Mouse (Mus musculus) ovary, adult 18-20 months (tissue): ENCODE measurements around the gene Ago1.

Experiments used
- DNase-seq: peaks from one replicate; pipeline ENCODE4 v3.0.0; 2022; ENCODE audit warnings: low spot score, mixed read lengths

The Ago1 gene

DNA sequence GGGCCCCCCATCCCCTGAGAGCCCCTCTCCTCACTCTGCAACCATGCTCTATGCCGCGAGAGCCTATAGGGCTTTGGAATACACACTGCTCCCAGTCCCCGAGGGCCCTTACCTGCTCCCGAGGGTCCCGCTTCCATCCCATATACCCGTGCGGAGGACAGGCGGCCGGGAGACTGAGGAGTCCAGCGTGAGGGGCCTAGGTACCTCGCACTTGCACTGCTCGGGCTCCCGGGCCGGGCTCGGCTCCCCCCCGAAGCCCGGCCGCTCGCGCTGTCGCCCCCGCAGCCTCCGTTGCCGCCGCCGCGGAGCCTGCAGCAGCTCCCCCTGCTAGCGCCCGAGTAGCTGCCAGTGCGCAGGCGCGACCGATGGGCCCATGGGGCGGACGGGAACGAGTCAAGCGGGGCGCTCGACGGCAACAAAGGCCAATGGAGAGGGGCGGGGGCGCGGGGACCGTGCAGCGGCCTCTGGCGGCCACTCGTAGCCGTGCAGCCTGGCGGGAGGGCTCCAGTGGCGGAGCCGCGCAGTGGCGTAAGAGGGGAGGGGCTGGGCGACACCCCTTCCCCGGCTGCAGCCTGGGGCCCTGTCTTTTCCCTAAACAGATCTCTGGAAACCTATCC, at the start of gene Ago1:
Ago1 (minus strand) TSS at position 299 of the 617 bp plus-strand sequence.
- DNase-seq: peak; percentile 93

DNA sequence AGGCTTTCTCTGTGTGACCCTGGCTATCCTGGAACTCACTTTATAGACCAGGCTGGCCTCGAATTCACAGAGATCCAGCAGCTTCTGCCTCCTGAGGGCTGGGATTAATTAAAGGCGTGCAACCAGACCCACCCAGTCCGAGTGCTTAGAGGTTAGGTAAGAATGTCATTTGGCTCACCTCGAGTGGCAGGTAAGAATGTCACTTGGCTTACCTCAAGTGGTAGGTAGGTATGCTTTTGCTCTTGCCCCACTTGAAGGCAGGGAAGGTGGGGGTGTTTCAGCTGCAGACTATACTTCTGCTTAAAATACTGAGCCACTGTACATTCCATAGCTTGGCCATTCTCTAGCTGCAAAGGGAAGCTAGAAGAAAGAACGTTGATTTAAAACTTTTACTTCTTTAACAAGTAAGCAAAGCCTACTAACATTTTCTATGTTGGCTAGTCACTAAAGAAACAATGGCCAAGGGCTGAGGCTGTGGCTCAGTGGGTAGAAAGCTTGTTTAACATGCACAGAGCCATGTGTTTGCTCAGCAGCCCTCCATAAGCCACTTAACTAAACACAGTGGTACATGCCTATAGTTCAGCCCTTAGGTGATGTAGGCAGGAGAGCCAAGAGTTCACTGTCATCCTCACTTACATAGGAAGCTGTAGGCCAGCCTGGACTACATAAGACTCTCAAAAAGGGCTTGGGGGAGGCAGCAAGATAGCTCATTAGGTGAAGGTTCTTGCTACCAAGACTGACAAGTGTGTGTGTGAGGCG, 44.1 kb upstream of the Ago1 start:
- no peak for DNase-seq

DNA sequence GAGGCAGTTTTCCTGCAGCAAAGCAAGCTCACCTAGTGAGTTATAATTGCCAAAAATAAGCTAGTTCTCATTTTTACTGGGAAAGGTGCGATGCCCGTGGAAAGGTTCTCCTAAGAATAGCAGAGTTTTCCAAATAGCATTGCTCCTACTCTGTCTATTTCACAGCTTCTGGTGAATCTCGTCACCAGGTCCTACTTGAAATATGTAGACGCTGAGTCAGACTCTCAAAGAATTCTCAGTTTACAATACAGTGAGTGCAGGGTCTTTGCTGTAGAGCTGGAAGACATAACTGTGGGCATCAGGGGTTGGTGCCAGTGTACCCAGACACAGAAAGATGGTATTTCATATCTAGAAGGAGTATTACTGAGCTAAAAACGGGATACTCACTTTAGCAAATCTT, 42.6 kb upstream of the Ago1 start:
- DNase-seq: no peak

DNA sequence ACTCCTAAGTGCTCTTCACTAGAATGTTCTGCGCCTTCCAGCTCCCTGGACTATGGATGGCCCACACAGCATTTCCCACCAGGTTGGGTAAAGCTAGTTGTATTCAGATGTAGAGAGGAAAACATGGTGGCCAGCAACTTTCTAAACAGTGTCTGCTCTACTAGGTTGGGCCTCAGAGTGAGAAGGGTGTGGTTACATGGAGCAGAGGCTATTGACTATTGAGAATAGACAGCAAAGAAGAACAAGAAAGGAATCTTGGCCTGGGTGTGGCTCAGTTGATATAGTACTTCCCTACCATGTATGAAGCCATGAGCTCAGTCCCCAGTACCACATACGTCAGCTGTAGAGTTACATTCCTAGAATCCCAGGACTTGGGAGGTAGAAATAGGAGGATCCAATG, 40.7 kb upstream of the Ago1 start:
- no peak for DNase-seq

DNA sequence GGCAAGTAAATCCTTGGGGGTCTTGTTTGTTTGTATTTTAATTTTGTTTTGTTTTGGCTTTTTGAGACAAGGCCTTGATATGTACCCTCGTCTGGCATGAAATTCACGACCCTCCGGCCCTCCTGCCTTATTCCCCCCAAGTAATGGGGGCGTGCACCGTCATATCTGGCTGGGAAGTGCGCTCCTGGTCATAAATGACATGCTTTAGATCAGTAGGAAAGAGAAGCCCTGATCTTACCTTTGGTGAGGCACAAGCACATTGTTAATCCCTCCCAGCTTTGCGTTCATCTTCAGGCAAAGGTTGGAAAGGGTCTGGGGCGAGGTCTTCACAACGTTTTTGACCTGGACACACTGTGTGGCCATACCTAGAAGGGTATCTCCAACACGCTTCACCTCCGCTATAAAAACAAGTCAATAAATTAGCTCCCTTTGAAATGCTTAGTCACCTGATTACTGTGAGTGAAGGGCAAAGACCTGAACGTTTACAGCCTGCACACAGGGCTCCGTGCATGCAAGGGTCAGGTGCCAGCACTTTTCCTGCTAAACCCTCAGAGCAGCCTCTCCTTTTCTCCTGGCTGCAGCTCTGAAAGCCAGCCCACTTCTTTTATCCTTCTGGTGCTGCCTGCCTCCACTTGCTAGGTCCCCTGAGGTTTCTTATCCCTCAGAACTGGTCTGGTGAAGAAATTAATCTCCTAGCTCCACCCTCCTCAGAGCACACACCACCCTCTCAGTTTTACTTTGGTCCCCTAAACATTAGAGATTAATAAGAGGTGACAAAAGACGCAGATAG, 39.9 kb upstream of the Ago1 start:
- DNase-seq: no peak

DNA sequence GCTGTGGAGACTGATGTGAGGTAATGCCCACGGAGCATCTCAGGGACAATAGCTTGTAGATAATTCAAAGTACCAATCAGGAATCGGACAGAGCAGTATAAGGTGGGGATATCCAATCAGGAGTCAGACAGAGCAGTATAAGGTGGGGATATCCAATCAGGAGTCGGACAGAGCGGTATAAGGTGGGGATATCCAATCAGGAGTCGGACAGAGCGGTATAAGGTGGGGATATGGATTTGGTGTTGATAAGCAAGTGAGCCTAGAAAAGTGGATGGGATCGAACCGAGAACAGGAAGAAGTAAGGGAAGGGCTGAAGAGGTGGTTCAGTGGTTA, 34.6 kb upstream of the Ago1 start:
- no peak for DNase-seq

DNA sequence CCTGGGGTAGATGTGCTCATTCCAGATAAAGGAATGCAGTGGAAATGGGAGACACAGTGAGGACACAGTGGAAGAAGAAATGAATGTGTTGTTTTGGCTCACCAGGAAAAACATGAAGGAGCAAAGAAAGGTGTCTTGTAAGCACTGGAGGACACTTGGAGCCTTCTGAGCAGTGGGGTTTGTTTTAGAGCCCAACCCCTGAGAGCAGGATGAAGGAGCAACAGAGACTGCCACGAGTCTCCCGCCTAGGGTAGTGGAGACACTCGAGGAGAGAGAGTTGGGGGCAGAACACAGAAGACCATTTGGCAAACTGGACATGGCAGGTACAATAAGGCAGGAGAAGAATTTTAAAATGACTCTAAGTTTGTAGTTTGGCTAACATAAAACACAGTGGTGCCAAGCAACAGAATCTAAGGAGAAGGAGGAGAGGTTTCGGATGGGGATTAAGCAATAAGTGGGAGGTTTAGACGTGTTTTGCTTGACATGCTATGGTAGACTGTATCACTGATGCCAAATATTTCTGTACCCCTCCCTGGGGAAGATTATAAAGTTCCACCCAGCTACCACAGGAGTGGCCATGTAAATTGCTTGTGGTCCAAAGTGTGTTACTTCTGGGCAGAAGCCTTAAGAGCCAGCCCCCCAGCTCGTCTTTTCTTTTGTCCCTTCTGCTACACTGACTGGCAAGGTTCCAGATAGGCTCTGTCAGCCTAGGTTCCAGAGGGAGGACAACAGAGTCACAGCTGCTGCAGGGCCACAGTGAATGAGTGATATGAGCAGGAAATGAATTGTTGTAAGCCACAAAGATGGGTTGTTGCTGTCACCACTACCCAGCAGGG, 34.0 kb upstream of the Ago1 start:
- no peak for DNase-seq

DNA sequence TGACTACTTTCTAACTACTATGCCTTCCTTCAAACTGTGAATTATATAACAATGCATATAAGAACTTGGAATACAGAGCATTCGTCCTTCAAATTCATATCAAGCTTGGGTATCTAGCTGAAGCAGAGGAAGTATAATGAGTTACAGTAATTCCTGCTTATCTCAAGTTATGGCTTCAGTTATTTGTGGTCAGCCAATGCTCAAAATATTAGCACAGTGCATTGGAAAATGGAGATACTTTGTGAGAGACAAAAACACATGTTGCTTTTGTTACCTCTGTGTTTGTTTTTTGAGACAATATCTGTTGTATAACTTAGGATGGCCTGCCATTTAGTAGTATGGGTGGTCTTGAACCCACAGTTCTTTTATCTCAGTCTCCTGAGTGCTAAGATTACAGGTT, 30.2 kb upstream of the Ago1 start:
- no peak for DNase-seq

DNA sequence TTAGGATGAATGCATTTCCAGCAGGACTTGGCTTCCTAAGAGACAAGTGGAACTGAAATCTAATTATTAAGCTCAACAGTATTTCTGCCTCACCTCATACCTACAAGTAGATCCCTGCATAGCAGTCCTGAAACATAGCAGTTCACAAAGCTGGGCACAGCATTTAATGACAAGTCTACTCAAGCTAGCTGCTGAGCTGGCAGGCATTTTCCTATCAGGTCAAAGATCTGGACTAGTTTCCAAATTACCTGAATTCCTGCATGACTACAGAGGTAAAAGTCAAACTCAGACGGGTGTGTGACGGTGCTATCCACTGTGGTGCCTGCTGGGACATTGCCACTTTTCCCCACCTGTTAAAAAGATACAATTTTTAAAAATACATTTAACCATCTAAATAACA, 28.6 kb upstream of the Ago1 start:
- no peak for DNase-seq

DNA sequence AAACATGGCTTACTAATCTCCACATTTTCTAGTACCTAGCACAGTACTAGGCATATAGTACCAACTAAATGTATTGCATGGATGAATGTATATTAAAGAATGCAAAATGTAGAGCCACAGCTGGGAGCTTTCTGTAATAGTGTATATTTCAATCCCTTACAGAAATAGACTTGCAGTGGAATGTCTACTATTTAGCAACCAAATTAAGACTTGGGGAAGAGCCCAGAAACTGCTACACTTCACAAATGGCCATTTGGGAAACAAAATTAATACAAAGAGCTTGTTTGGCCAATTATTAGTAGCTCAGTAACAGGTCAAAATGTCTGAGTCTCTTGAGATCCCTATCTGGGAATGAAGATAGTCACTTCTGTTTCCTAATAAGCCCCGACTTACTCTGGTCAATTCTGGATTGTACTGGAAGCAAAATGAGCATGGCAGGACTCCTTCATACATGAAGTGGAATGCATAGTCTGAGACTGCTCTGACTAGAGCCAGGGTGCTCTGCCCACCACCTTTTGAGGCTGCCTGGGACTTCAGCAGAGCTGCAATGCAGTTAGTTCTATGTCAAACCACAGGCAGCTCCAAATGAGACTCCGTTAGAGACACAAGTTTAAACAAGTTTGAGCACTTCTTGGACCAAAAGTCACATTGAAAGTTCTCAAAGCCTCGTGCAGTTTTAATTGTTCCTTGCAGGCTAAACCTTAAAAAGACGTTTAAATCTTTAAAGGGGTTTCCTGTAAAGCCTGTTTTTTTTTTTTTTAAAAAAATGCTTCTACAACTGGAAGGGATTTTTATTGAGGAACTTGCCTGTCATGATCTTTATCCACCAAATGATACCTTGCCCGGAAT, 27.8 kb upstream of the Ago1 start:
- no peak for DNase-seq

DNA sequence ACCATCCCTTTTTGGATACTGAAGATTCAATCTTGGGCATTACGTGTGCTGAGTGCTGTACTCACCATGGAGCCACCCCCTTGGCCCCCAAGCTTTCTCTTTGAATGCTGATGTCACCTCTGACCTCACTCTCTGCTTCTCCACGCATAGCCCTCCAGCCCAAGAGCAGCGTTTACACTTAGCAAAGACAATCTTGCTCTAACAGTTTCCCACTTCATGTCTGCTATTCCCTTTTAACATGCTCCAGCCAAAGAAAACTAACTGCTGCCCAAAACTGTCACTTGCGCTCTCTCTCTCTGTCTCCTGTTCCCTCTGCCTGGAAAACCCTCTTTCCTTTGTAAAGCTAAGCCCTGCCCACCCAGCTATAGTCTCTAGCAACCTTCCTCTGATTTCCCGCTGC, 27.1 kb upstream of the Ago1 start:
- DNase-seq: no peak

DNA sequence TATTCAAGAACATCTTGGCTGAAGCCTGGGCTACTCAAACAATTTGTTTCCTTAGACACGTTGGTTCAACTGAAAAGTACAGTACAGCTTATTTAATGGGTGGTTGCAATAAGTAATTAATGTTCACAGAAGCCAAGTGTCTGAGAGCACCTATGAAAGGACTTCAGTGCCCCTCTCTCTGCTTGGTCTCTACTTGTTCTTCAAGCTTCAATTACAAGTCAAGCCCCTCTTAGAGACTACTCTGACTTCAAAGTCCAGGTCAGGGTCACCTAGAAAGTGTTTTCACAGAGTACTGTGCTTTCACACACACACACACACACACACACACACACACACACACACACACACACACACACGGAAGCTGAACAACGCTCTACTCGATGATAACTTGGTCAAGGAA, 25.0 kb upstream of the Ago1 start:
- DNase-seq: no peak

DNA sequence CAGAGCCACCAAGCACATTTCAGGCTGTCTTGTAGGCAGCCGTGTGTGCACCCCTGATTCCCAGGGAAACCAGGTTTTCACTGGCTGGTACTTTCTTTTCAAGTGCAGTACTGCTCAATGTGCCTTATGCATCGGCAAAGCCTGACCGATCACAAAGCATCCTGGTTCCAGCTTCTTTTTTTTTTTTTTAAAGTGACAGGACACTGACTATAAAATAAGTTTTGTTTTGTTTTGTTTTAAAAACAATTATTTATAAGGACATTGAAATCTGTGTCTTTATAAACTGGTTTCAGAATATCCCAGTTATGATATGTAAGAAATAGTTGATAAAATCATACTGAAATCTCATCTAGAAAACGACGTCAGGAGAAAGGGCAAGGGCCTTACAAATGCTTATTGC, 23.6 kb upstream of the Ago1 start:
- DNase-seq: no peak

DNA sequence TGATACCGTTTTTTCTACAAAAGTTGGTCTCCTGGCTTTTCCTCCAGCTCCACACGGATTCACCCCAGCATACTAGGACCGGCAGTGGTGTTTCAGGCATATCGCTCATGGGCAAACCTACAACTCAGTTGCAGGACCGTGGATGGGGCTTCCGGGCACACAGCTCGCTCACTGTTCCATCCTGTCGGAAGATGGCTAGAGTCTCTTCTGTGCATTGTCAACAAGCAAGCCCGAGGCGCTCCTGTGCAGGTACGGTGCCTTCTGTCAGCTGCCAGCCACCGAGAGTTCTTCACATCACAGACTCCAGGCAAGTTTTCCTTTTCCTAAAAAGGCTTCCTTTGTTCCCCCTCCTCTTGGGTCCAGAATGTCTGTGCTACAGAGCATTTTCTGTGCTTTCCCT, 22.3 kb upstream of the Ago1 start:
- no peak for DNase-seq

DNA sequence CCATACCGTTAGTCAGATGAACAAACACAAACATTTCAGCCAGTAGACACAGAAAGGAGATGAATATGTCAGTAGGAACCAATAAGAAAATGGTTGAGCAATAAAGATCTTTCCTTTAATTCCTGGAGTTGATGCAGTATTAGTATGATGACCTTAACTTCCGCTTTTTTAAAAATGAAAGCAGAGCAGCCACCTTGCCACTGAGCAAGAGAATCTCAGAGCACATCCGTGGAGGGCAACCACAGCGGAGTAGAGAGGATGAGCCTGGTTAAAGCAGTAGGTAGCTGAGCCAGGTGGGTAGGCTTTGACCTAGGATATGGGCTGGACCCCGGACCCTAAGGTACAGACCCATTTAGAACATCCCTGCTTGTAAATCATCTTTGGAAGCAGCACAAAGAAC, 21.4 kb upstream of the Ago1 start:
- no peak for DNase-seq

DNA sequence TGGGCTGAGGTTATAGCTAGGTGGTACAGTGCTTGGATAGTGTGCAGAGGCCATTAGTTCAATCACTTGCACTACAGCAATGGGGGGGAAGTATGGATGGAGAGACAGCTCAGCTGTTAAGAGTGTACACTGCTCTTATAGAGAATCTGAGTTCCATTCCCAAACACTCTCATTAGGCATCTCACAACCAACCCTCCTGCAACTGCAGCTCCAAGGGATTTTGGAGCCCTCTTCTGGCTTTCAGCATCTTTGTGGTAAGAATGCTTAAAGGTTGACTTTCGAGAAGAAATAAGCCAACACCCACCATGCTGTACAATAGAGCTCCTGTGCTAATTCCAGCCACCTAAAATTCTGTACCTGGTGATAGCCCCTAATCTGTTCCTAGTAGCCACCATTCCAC, 17.8 kb upstream of the Ago1 start:
- DNase-seq: no peak

DNA sequence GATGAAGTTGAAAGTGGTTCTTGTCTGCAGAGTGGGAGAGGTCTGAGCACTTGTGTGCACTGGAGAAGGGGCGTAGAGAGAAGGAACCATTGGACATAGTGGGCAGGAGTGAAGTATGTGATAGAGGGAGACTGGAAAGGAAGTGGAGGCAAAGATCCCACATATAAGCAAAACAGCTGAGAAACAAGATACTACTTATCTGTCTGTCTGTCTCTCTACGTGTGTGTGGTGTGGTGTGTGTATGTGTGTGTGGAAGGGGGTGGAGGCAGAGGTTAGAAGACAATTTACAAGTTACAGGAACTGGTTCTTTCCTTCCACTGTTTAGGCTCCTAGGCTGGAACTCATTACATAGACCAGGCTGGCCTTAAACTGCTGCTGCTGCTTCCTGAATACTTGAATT, 16.7 kb upstream of the Ago1 start:
- no peak for DNase-seq

DNA sequence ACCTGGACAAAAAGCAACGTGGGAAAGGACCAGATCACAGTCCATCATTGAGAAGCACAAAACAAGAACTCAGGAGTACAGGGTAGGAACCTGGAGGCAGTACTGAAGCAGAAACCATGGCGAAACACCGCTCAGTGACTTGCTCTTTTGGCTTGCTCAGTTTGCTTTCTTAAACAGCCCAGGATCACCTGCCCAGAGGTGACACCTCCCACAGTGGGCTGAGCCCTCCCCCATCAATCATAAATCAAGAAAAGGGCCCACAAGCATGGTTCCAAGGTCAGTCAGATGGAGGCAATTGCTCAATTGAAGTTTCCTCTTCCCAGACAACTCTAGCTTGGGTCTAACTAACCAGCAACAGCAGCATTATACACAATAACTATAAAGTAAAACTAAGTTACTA, 15.5 kb upstream of the Ago1 start:
- no peak for DNase-seq

DNA sequence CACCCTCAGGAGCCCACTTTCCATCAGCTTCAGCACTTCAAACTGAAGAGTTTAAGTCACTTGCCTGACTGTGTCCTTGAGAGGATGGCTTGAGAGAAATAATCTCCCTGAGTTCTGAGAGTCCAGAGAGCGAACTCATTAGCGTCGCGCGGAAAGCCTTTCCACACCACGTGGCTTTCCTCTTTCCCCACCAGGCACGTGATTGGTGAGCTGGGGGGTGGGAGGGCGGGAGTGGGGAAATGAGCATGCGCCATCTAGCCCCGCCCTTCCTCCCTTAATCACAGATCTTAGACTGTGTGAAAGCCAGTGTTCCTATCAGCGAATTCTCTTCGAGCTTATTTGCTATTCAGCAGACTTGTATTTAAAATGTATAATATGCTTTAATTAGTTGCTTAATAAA, 14.6 kb upstream of the Ago1 start:
- no peak for DNase-seq

DNA sequence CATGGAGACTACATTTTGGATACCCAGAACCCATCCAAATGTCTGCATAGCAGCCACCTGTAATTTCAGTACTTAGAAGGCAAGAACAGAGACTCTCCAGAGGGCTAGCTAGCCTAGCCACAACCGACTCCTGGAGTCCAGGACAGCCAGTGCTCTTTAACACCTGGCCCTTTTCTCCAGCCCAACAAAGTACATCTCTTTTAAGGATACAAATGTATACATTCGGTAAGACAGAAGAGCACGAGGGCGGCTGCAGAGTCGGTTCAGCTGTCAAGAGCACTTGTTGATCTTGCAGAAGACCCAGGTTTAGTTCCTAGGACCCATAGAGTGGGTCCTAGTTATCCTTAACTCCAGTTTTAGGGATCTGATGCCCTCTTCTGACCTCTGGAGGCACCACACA, 13.1 kb upstream of the Ago1 start:
- DNase-seq: no peak

DNA sequence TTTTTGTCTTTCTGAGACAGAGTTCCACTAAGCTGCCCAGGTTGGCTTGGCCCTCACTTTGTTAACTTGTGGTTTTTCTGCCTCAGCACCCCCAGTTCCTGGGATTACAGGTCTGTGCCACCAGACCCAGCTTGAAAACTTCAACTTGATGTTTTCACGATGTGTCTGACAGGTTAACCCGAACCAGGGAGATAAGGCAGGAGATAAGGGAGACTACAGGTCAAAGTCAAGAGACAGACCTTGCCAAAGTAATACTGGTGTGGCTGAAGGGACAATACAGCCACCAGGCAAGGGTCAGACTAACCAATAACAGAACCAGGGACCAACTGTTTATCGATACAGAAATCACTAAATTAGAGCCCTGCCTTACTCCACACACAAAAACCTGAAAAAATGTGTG, 11.9 kb upstream of the Ago1 start:
- DNase-seq: no peak

DNA sequence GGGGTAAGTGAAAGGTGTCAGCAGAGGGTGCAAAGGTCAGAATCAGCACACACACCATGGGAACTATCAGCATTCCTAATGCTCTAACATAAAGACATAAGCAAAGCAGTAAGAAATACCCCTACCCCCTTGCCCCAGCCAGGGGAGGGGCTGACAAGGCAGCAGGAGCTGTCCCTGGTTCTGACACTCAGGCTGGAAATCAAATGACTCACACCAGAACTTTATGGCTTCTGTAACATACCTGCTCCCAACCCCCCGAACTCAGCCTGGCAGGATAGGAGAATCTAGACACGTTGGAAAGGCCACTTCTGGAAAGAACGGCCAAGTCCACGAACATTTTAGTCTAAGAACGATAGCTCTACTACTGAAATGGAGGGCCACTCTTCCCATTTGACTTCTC, 4.6 kb upstream of the Ago1 start:
- no peak for DNase-seq
